Mouse (Mus musculus): ENCODE measurements around the gene Fat3. TPM values are rescaled to one million over a fixed set of nuclear protein-coding genes. Genes with fewer than 3 reads are reported as not detected.

Gene Fat3
- polyA plus RNA-seq, 1 experiment: 0.14 TPM

GRCm38 (mm10) chr9:16074664-16075063, 426.4 kb downstream of the Fat3 start:
- TF ChIP-seq CTCF (conservative IDR thresholded peaks at IDR 0.05; ENCODE audit: insufficient read depth, insufficient read length, low read depth, low read length) (no peak), POLR2A (IDR thresholded peaks at IDR 0.05; ENCODE audit: low read depth, low read length) (no peak)
- 65% methylated on average over 2 of the region's 2 CpGs for WGBS
- Histone ChIP-seq H3K36me3 (ENCODE audit: control insufficient read depth, insufficient read depth, low read length) (no peaks in the 10 kb centered on the region), H3K27ac (ENCODE audit: insufficient read depth, low read depth, low read length) (no peak overlapping the region), H3K4me1 (ENCODE audit: control insufficient read depth, insufficient read depth, low read length) (no peaks in the 10 kb centered on the region), H3K4me3 (ENCODE audit: insufficient read depth, low read depth, low read length) (no peak overlapping the region), H3K27me3 (replicated peaks; ENCODE audit: control insufficient read depth, insufficient read depth, low read length) (no peaks in the 10 kb centered on the region)
- DNase-seq: no peak

GRCm38 (mm10) chr9:16074116-16074515, 427.0 kb downstream of the Fat3 start:
- no peak overlapping the region for H3K27ac ChIP-seq (ENCODE audit: insufficient read depth, low read depth, low read length)
- DNase-seq: no peak
- no peaks in the 10 kb centered on the region for H3K4me1 ChIP-seq (ENCODE audit: control insufficient read depth, insufficient read depth, low read length)
- H3K27me3 ChIP-seq (replicated peaks; ENCODE audit: control insufficient read depth, insufficient read depth, low read length): no peaks in the 10 kb centered on the region
- no peak overlapping the region for H3K4me3 ChIP-seq (ENCODE audit: insufficient read depth, low read depth, low read length)
- no peak for TF ChIP-seq CTCF (conservative IDR thresholded peaks at IDR 0.05; ENCODE audit: insufficient read depth, insufficient read length, low read depth, low read length)
- no peak for TF ChIP-seq POLR2A (IDR thresholded peaks at IDR 0.05; ENCODE audit: low read depth, low read length)
- H3K36me3 ChIP-seq (ENCODE audit: control insufficient read depth, insufficient read depth, low read length): no peaks in the 10 kb centered on the region
- WGBS: 70% methylated on average over 6 of the region's 6 CpGs

- no peak for TF ChIP-seq POLR2A (IDR thresholded peaks at IDR 0.05; ENCODE audit: low read depth, low read length)
- TF ChIP-seq CTCF (conservative IDR thresholded peaks at IDR 0.05; ENCODE audit: insufficient read depth, insufficient read length, low read depth, low read length): no peak
- no peak overlapping the region for H3K4me3 ChIP-seq (ENCODE audit: insufficient read depth, low read depth, low read length)
- H3K4me1 ChIP-seq (ENCODE audit: control insufficient read depth, insufficient read depth, low read length): no peaks in the 10 kb centered on the region
- no peaks in the 10 kb centered on the region for H3K36me3 ChIP-seq (ENCODE audit: control insufficient read depth, insufficient read depth, low read length)
- WGBS: 80% methylated on average over 4 of the region's 4 CpGs
- no peaks in the 10 kb centered on the region for H3K27me3 ChIP-seq (replicated peaks; ENCODE audit: control insufficient read depth, insufficient read depth, low read length)
- no peak overlapping the region for H3K27ac ChIP-seq (ENCODE audit: insufficient read depth, low read depth, low read length)
- no peak for DNase-seq
Observed at GRCm38 (mm10) chr9:16063447-16063846, 437.6 kb downstream of the Fat3 start.

- Histone ChIP-seq H3K27me3 (replicated peaks; ENCODE audit: control insufficient read depth, insufficient read depth, low read length) (no peaks in the 10 kb centered on the region), H3K4me1 (ENCODE audit: control insufficient read depth, insufficient read depth, low read length) (no peaks in the 10 kb centered on the region), H3K36me3 (ENCODE audit: control insufficient read depth, insufficient read depth, low read length) (no peaks in the 10 kb centered on the region), H3K4me3 (ENCODE audit: insufficient read depth, low read depth, low read length) (no peak overlapping the region), H3K27ac (ENCODE audit: insufficient read depth, low read depth, low read length) (no peak overlapping the region)
- DNase-seq: no peak
- no peak for TF ChIP-seq CTCF (conservative IDR thresholded peaks at IDR 0.05; ENCODE audit: insufficient read depth, insufficient read length, low read depth, low read length)
- no peak for TF ChIP-seq POLR2A (IDR thresholded peaks at IDR 0.05; ENCODE audit: low read depth, low read length)
Observed at GRCm38 (mm10) chr9:16062472-16062871, 438.6 kb downstream of the Fat3 start.

- Histone ChIP-seq H3K4me3 (ENCODE audit: insufficient read depth, low read depth, low read length) (no peak overlapping the region), H3K27me3 (replicated peaks; ENCODE audit: control insufficient read depth, insufficient read depth, low read length) (no peaks in the 10 kb centered on the region), H3K4me1 (ENCODE audit: control insufficient read depth, insufficient read depth, low read length) (no peaks in the 10 kb centered on the region), H3K27ac (ENCODE audit: insufficient read depth, low read depth, low read length) (no peak overlapping the region), H3K36me3 (ENCODE audit: control insufficient read depth, insufficient read depth, low read length) (no peaks in the 10 kb centered on the region)
- TF ChIP-seq CTCF (conservative IDR thresholded peaks at IDR 0.05; ENCODE audit: insufficient read depth, insufficient read length, low read depth, low read length) (no peak), POLR2A (IDR thresholded peaks at IDR 0.05; ENCODE audit: low read depth, low read length) (no peak)
- no peak for DNase-seq
- 92% methylated on average over 2 of the region's 2 CpGs for WGBS
Observed at GRCm38 (mm10) chr9:16046686-16047085, 454.4 kb downstream of the Fat3 start.

GRCm38 (mm10) chr9:16037375-16037774, 463.7 kb downstream of the Fat3 start:
- H3K4me1 ChIP-seq (ENCODE audit: control insufficient read depth, insufficient read depth, low read length): no peaks in the 10 kb centered on the region
- 52% methylated on average over 3 of the region's 3 CpGs for WGBS
- no peaks in the 10 kb centered on the region for H3K36me3 ChIP-seq (ENCODE audit: control insufficient read depth, insufficient read depth, low read length)
- H3K27me3 ChIP-seq (replicated peaks; ENCODE audit: control insufficient read depth, insufficient read depth, low read length): no peaks in the 10 kb centered on the region
- no peak overlapping the region for H3K27ac ChIP-seq (ENCODE audit: insufficient read depth, low read depth, low read length)
- DNase-seq: no peak
- no peak for TF ChIP-seq CTCF (conservative IDR thresholded peaks at IDR 0.05; ENCODE audit: insufficient read depth, insufficient read length, low read depth, low read length)
- no peak for TF ChIP-seq POLR2A (IDR thresholded peaks at IDR 0.05; ENCODE audit: low read depth, low read length)
- H3K4me3 ChIP-seq (ENCODE audit: insufficient read depth, low read depth, low read length): no peak overlapping the region

GRCm38 (mm10) chr9:16036346-16036745, 464.7 kb downstream of the Fat3 start:
- TF ChIP-seq CTCF (conservative IDR thresholded peaks at IDR 0.05; ENCODE audit: insufficient read depth, insufficient read length, low read depth, low read length) (no peak), POLR2A (IDR thresholded peaks at IDR 0.05; ENCODE audit: low read depth, low read length) (no peak)
- Histone ChIP-seq H3K4me1 (ENCODE audit: control insufficient read depth, insufficient read depth, low read length) (no peaks in the 10 kb centered on the region), H3K36me3 (ENCODE audit: control insufficient read depth, insufficient read depth, low read length) (no peaks in the 10 kb centered on the region), H3K27ac (ENCODE audit: insufficient read depth, low read depth, low read length) (no peak overlapping the region), H3K4me3 (ENCODE audit: insufficient read depth, low read depth, low read length) (no peak overlapping the region), H3K27me3 (replicated peaks; ENCODE audit: control insufficient read depth, insufficient read depth, low read length) (no peaks in the 10 kb centered on the region)
- no peak for DNase-seq

Data from kidney, adult 2 months (tissue).